Mouse (Mus musculus): ENCODE measurements around the gene Erich3. TPM values are rescaled to one million over a fixed set of nuclear protein-coding genes. Genes with fewer than 3 reads are reported as not detected.

Erich3 gene
- total and polyA plus RNA-seq, 3 experiments: 0.42 to 2.3 (median 1.9) TPM

- TF ChIP-seq TCF12 (IDR thresholded peaks at IDR 0.05; ENCODE audit: low read depth, low read length) (no peak), JUN (IDR thresholded peaks at IDR 0.05; ENCODE audit: insufficient read depth, low read depth, low read length) (no peak), MEF2A (IDR thresholded peaks at IDR 0.05; ENCODE audit: borderline replicate concordance, low read depth, low read length) (no peak), MXI1 (IDR thresholded peaks at IDR 0.05; ENCODE audit: low read depth, low read length) (no peak), MYC (IDR thresholded peaks at IDR 0.05; ENCODE audit: low read depth, low read length) (no peak), CTCF (conservative IDR thresholded peaks at IDR 0.05 in 1 of 2, IDR thresholded peaks at IDR 0.05 in 1 of 2; ENCODE audit: low read depth in 2 of 2, low read length in 2 of 2) (no peak), SIN3A (IDR thresholded peaks at IDR 0.05; ENCODE audit: low read length) (no peak), ZKSCAN1 (IDR thresholded peaks at IDR 0.05; ENCODE audit: borderline replicate concordance, low read depth, low read length) (no peak), MAX (IDR thresholded peaks at IDR 0.05; ENCODE audit: low read length) (no peak), PAX5 (IDR thresholded peaks at IDR 0.05; ENCODE audit: low read length) (no peak), USF2 (conservative IDR thresholded peaks at IDR 0.05; ENCODE audit: low read depth, low read length) (no peak), EP300 (IDR thresholded peaks at IDR 0.05; ENCODE audit: low read length) (no peak), SMC3 (IDR thresholded peaks at IDR 0.05; ENCODE audit: low read depth, low read length) (no peak), ETS1 (conservative IDR thresholded peaks at IDR 0.05; ENCODE audit: low read depth, low read length) (no peak), IRF4 (IDR thresholded peaks at IDR 0.05; ENCODE audit: low read depth, low read length) (no peak)
- Histone ChIP-seq H3K36me3 (replicated peaks in 1 of 2; ENCODE audit: control insufficient read depth in 1 of 2, insufficient read depth in 1 of 2, low read length in 1 of 2) (no peaks in the 10 kb centered on the region), H3K27ac (ENCODE audit: insufficient read depth, low read depth) (no peak overlapping the region), H3K4me1 (ENCODE audit: control insufficient read depth in 1 of 2, insufficient read depth in 2 of 2) (peaks cover 0 to 39% of the 10 kb centered on the region in 2 experiments; a peak in 2 of 4 replicates), H3K79me2 (replicated peaks; ENCODE audit: control insufficient read depth, extremely low read depth, insufficient read depth, poor library complexity, severe bottlenecking) (no peaks in the 10 kb centered on the region), H3K9ac (ENCODE audit: insufficient read depth, low read depth) (no peak overlapping the region), H3K4me2 (ENCODE audit: insufficient read depth, low read depth, poor library complexity, severe bottlenecking) (no peak overlapping the region), H3K9me3 (replicated peaks; ENCODE audit: low read length) (no peaks in the 10 kb centered on the region), H3K27me3 (replicated peaks) (peaks cover 1% of the 10 kb centered on the region), H3K4me3 (replicated peaks in 1 of 3; ENCODE audit: low read depth in 2 of 3, low read length in 2 of 3, poor library complexity in 1 of 3) (no peak overlapping the region)
- dilution Hi-C loops (cut with MboI; ENCODE audit: extremely low pct_ligation_motif_present, extremely low pct_unique_long_range_greater_than_20kb, low sequenced_read_pairs): no loop called here
- in situ Hi-C loops (cut with MboI; ENCODE audit: low pct_ligation_motif_present, low pct_unique_long_range_greater_than_20kb, low sequenced_read_pairs): no loop called here
- DNase-seq (ENCODE audit: extremely low read depth): no peak
Observed at GRCm38 (mm10) chr3:154771651-154772050, 108.0 kb downstream of the Erich3 start.

GRCm38 (mm10) chr3:154778836-154779595 lies 115.4 kb downstream of the Erich3 start:
- Histone ChIP-seq H3K27me3 (replicated peaks) (peaks cover 13% of the 10 kb centered on the region), H3K36me3 (replicated peaks in 1 of 2; ENCODE audit: control insufficient read depth in 1 of 2, insufficient read depth in 1 of 2, low read length in 1 of 2) (no peaks in the 10 kb centered on the region), H3K27ac (ENCODE audit: insufficient read depth, low read depth) (no peak overlapping the region), H3K79me2 (replicated peaks; ENCODE audit: control insufficient read depth, extremely low read depth, insufficient read depth, poor library complexity, severe bottlenecking) (no peaks in the 10 kb centered on the region), H3K4me1 (ENCODE audit: control insufficient read depth in 1 of 2, insufficient read depth in 2 of 2) (peaks cover 13 to 55% of the 10 kb centered on the region in 2 experiments), H3K4me3 (replicated peaks in 1 of 3; ENCODE audit: low read depth in 2 of 3, low read length in 2 of 3, poor library complexity in 1 of 3) (peak overlapping the region in 1 of 3 experiments; percentile 2), H3K9ac (ENCODE audit: insufficient read depth, low read depth) (no peak overlapping the region), H3K9me3 (replicated peaks; ENCODE audit: low read length) (no peaks in the 10 kb centered on the region), H3K4me2 (ENCODE audit: insufficient read depth, low read depth, poor library complexity, severe bottlenecking) (peak overlapping the region; percentile 24; the same call in 1 of the 2 replicates)
- in situ Hi-C loops (cut with MboI; ENCODE audit: low pct_ligation_motif_present, low pct_unique_long_range_greater_than_20kb, low sequenced_read_pairs) (no loop called here), dilution Hi-C loops (cut with MboI; ENCODE audit: extremely low pct_ligation_motif_present, extremely low pct_unique_long_range_greater_than_20kb, low sequenced_read_pairs) (no loop called here)
- peak; percentile 89 for DNase-seq (ENCODE audit: extremely low read depth)
- TF ChIP-seq TCF12 (IDR thresholded peaks at IDR 0.05; ENCODE audit: low read depth, low read length) (0 out of 2 replicates have a peak, but pooled peaks have one; percentile 24), EP300 (IDR thresholded peaks at IDR 0.05; ENCODE audit: low read length) (peak; percentile 76), ZNF384 (IDR thresholded peaks at IDR 0.05; ENCODE audit: low read depth, low read length) (no peak), MAZ (IDR thresholded peaks at IDR 0.05; ENCODE audit: low read depth, low read length) (no peak), IRF4 (IDR thresholded peaks at IDR 0.05; ENCODE audit: low read depth, low read length) (peak; percentile 69), TBP (conservative IDR thresholded peaks at IDR 0.05; ENCODE audit: low read depth, low read length) (peak; percentile 88), SIN3A (IDR thresholded peaks at IDR 0.05; ENCODE audit: low read length) (peak; percentile 66), NELFE (IDR thresholded peaks at IDR 0.05; ENCODE audit: low read depth, low read length) (0 out of 2 replicates have a peak, but pooled peaks have one; percentile 17), MEF2A (IDR thresholded peaks at IDR 0.05; ENCODE audit: borderline replicate concordance, low read depth, low read length) (peak; percentile 70), HCFC1 (IDR thresholded peaks at IDR 0.05; ENCODE audit: low read depth, low read length) (peak; percentile 10; the same call in 1 of the 2 replicates), MXI1 (IDR thresholded peaks at IDR 0.05; ENCODE audit: low read depth, low read length) (no peak), JUND (conservative IDR thresholded peaks at IDR 0.05; ENCODE audit: low read depth, low read length) (peak; percentile 37; the same call in 1 of the 2 replicates), CHD2 (IDR thresholded peaks at IDR 0.05; ENCODE audit: low read length) (peak; percentile 19; the same call in 1 of the 2 replicates), CHD1 (IDR thresholded peaks at IDR 0.05; ENCODE audit: low read depth, low read length) (no peak), NRF1 (IDR thresholded peaks at IDR 0.05; ENCODE audit: low read depth, low read length) (no peak), POLR2A (IDR thresholded peaks at IDR 0.05; ENCODE audit: low read depth, low read length) (0 out of 2 replicates have a peak, but pooled peaks have one; percentile 22), MAFK (IDR thresholded peaks at IDR 0.05; ENCODE audit: insufficient replicate concordance, low read length) (peak; percentile 63), MAX (IDR thresholded peaks at IDR 0.05; ENCODE audit: low read length) (peak; percentile 69), RCOR1 (conservative IDR thresholded peaks at IDR 0.05; ENCODE audit: low read depth, low read length) (peak; percentile 70; the same call in 1 of the 2 replicates), MYC (IDR thresholded peaks at IDR 0.05; ENCODE audit: low read depth, low read length) (no peak), ZMIZ1 (IDR thresholded peaks at IDR 0.05; ENCODE audit: low read depth, low read length) (no peak), USF1 (IDR thresholded peaks at IDR 0.05; ENCODE audit: low read depth, low read length) (no peak), ETS1 (conservative IDR thresholded peaks at IDR 0.05; ENCODE audit: low read depth, low read length) (peak; percentile 47), ZKSCAN1 (IDR thresholded peaks at IDR 0.05; ENCODE audit: borderline replicate concordance, low read depth, low read length) (no peak), CTCF (conservative IDR thresholded peaks at IDR 0.05 in 1 of 2, IDR thresholded peaks at IDR 0.05 in 1 of 2; ENCODE audit: low read depth in 2 of 2, low read length in 2 of 2) (no peak)

Measured in CH12.LX (cell line).